Mouse (Mus musculus) midbrain, embryonic 13.5 days (tissue): ENCODE results near the gene Mybpc3. TPM values are rescaled to one million over a fixed set of nuclear protein-coding genes. Genes with fewer than 3 reads are reported as not detected.
"Not testable (repeated sequence)": the region's sequence is repeated elsewhere in the genome, so short reads cannot be mapped to it uniquely, and the experiment has no call there.

ENCODE experiments used
- ATAC-seq: fragments of 200-750 bp; cut with Nextera tagmentation; 2 replicates; pipeline ENCODE4 v1.8.0; 2017; ENCODE audit warnings: mild to moderate bottlenecking, moderate TSS enrichment, moderate library complexity
- H3K27ac ChIP-seq: fragments of 300-500 bp; sonication (generic); 2 replicates; pipeline ENCODE4 v1.5.1; 2015; ENCODE audit warnings: inconsistent platforms, mild to moderate bottlenecking, moderate library complexity
- H3K27me3 ChIP-seq: fragments of 300-500 bp; sonication (generic); 2 replicates; pipeline ENCODE4 v1.6.1; 2015; ENCODE audit warnings: mild to moderate bottlenecking, inconsistent platforms
- H3K36me3 ChIP-seq: fragments of 300-500 bp; sonication (generic); 2 replicates; pipeline ENCODE4 v1.6.1; 2015; ENCODE audit warnings: mild to moderate bottlenecking, inconsistent platforms
- H3K4me1 ChIP-seq: fragments of 300-500 bp; sonication (generic); replicated peaks from 2 replicates; pipeline ENCODE4 v1.6.1; 2015; ENCODE audit warnings: inconsistent platforms
- H3K4me2 ChIP-seq: fragments of 300-500 bp; sonication (generic); replicated peaks from 2 replicates; pipeline ENCODE4 v1.6.1; 2015; ENCODE audit warnings: moderate library complexity, mild to moderate bottlenecking, inconsistent platforms
- H3K4me3 ChIP-seq: fragments of 300-500 bp; sonication (generic); replicated peaks from 2 replicates; pipeline ENCODE4 v1.5.1; 2015; ENCODE audit warnings: mild to moderate bottlenecking, inconsistent platforms
- H3K9ac ChIP-seq: fragments of 300-500 bp; sonication (generic); replicated peaks from 2 replicates; pipeline ENCODE4 v1.6.1; 2015; ENCODE audit warnings: mild to moderate bottlenecking, inconsistent platforms
- H3K9me3 ChIP-seq: fragments of 300-500 bp; sonication (generic); 2 replicates; pipeline ENCODE4 v1.6.1; 2016; ENCODE audit warnings: mild to moderate bottlenecking, inconsistent platforms
- WGBS: fragments of 180-500 bp; shearing (Covaris S2); methylation state at CpG from one replicate; pipeline ENCODE4 v1.1.7; 2015; 5-methylcytosine and 5-hydroxymethylcytosine counted together
- polyA plus RNA-seq: library from polyadenylated mRNA; unstranded; fragments of >200 nt; fragmentation: Nextera tagmentation; extraction: Ambion mirVana; gene quantifications from 2 replicates; pipeline ENCODE4 v1.2.1, GENCODE M21; 2015

Mybpc3 gene
- polyA plus RNA-seq, 1 experiment from 2014 or later = not detected

- H3K9ac ChIP-seq = no peak overlapping the region
- no peak overlapping the region for H3K27ac ChIP-seq
- H3K4me1 ChIP-seq = no peaks in the 10 kb centered on the region
- no peak for ATAC-seq
- no peaks in the 10 kb centered on the region for H3K27me3 ChIP-seq
- no peak overlapping the region for H3K4me2 ChIP-seq
- 79% methylated on average over 6 of the region's 6 CpGs for WGBS
- H3K9me3 ChIP-seq = no peaks in the 10 kb centered on the region
- no peak overlapping the region for H3K4me3 ChIP-seq
- H3K36me3 ChIP-seq = no peaks in the 10 kb centered on the region
These were observed 27.1 kb upstream of the Mybpc3 start for GRCm38 (mm10) chr2:91090827-91091226.

GRCm38 (mm10) chr2:91096524-91096923, 21.4 kb upstream of the Mybpc3 start:
- Histone ChIP-seq H3K4me2 (no peak overlapping the region), H3K9me3 (no peaks in the 10 kb centered on the region), H3K27ac (no peak overlapping the region), H3K4me3 (no peak overlapping the region), H3K27me3 (no peaks in the 10 kb centered on the region), H3K4me1 (no peaks in the 10 kb centered on the region), H3K9ac (no peak overlapping the region), H3K36me3 (no peaks in the 10 kb centered on the region)
- WGBS = 73% methylated on average over 14 of the region's 14 CpGs
- ATAC-seq = no peak

- no peaks in the 10 kb centered on the region for H3K9me3 ChIP-seq
- no peak overlapping the region for H3K4me3 ChIP-seq
- no peak overlapping the region for H3K9ac ChIP-seq
- H3K27ac ChIP-seq = no peak overlapping the region
- H3K36me3 ChIP-seq = no peaks in the 10 kb centered on the region
- H3K4me1 ChIP-seq = no peaks in the 10 kb centered on the region
- no peak for ATAC-seq
- no peak overlapping the region for H3K4me2 ChIP-seq
- 84% methylated on average over 10 of the region's 10 CpGs for WGBS
- H3K27me3 ChIP-seq = no peaks in the 10 kb centered on the region
These were observed 20.9 kb upstream of the Mybpc3 start for GRCm38 (mm10) chr2:91097015-91097414.

- Histone ChIP-seq H3K9ac (no peak overlapping the region), H3K9me3 (no peaks in the 10 kb centered on the region), H3K4me2 (no peak overlapping the region), H3K27ac (no peak overlapping the region), H3K36me3 (no peaks in the 10 kb centered on the region), H3K27me3 (no peaks in the 10 kb centered on the region), H3K4me3 (no peak overlapping the region), H3K4me1 (no peaks in the 10 kb centered on the region)
- ATAC-seq = no peak
- whole genome bisulfite sequencing = 81% methylated on average over 2 of the region's 2 CpGs
These were observed 19.8 kb upstream of the Mybpc3 start for GRCm38 (mm10) chr2:91098156-91098555.

GRCm38 (mm10) chr2:91101124-91101740, 16.7 kb upstream of the Mybpc3 start:
- no peaks in the 10 kb centered on the region for H3K27me3 ChIP-seq
- no peaks in the 10 kb centered on the region for H3K36me3 ChIP-seq
- H3K4me1 ChIP-seq = no peaks in the 10 kb centered on the region
- no peak overlapping the region for H3K27ac ChIP-seq
- no peak overlapping the region for H3K4me3 ChIP-seq
- H3K9me3 ChIP-seq = no peaks in the 10 kb centered on the region
- H3K9ac ChIP-seq = no peak overlapping the region
- ATAC-seq = peak; percentile 88
- H3K4me2 ChIP-seq = no peak overlapping the region
- WGBS = 7% methylated on average over 7 of the region's 7 CpGs

GRCm38 (mm10) chr2:91108156-91108555, 9.8 kb upstream of the Mybpc3 start:
- no peak for ATAC-seq
- H3K27ac ChIP-seq = no peak overlapping the region
- H3K4me3 ChIP-seq = no peak overlapping the region
- H3K9me3 ChIP-seq = no peaks in the 10 kb centered on the region
- H3K4me1 ChIP-seq = no peaks in the 10 kb centered on the region
- no peaks in the 10 kb centered on the region for H3K36me3 ChIP-seq
- H3K27me3 ChIP-seq = no peaks in the 10 kb centered on the region
- 88% methylated on average over 3 of the region's 3 CpGs for WGBS
- H3K9ac ChIP-seq = no peak overlapping the region
- H3K4me2 ChIP-seq = no peak overlapping the region

- 82% methylated on average over 5 of the region's 5 CpGs for WGBS
- Histone ChIP-seq H3K4me2 (no peak overlapping the region), H3K9ac (no peak overlapping the region)
These were observed 8.7 kb upstream of the Mybpc3 start for GRCm38 (mm10) chr2:91109241-91109640.

GRCm38 (mm10) chr2:91109807-91110385, 8.0 kb upstream of the Mybpc3 start:
- H3K27me3 ChIP-seq = no peaks in the 10 kb centered on the region
- H3K27ac ChIP-seq = no peak overlapping the region
- H3K4me3 ChIP-seq = no peak overlapping the region
- 95% methylated on average over 5 of the region's 5 CpGs for WGBS
- no peak overlapping the region for H3K4me2 ChIP-seq
- no peaks in the 10 kb centered on the region for H3K9me3 ChIP-seq
- H3K36me3 ChIP-seq = no peaks in the 10 kb centered on the region
- no peak for ATAC-seq
- no peak overlapping the region for H3K9ac ChIP-seq
- peaks cover 3% of the 10 kb centered on the region; the same call in 1 of the 2 replicates for H3K4me1 ChIP-seq

More at GRCm38 (mm10) chr2:91109241-91109640, 8.7 kb upstream of the Mybpc3 start:
- no peak overlapping the region for H3K4me3 ChIP-seq
- H3K27ac ChIP-seq = no peak overlapping the region
- no peaks in the 10 kb centered on the region for H3K27me3 ChIP-seq
- no peak for ATAC-seq
- no peaks in the 10 kb centered on the region for H3K4me1 ChIP-seq
- no peaks in the 10 kb centered on the region for H3K36me3 ChIP-seq
- no peaks in the 10 kb centered on the region for H3K9me3 ChIP-seq

GRCm38 (mm10) chr2:91110429-91110828, 7.5 kb upstream of the Mybpc3 start:
- H3K9ac ChIP-seq = no peak overlapping the region

GRCm38 (mm10) chr2:91111832-91112231, 6.1 kb upstream of the Mybpc3 start:
- not testable (repeated sequence) for H3K9ac ChIP-seq, ATAC-seq, H3K27ac ChIP-seq, H3K36me3 ChIP-seq, H3K9me3 ChIP-seq, H3K4me2 ChIP-seq, H3K4me3 ChIP-seq, H3K27me3 ChIP-seq
- WGBS = 92% methylated on average over 3 of the region's 3 CpGs
- H3K4me1 ChIP-seq = peaks cover 10% of the 10 kb centered on the region

More at GRCm38 (mm10) chr2:91110429-91110828, 7.5 kb upstream of the Mybpc3 start:
- H3K36me3 ChIP-seq = no peaks in the 10 kb centered on the region
- H3K27me3 ChIP-seq = 0 out of 2 replicates have a peak, but pooled peaks cover 3% of the 10 kb centered on the region
- H3K4me3 ChIP-seq = no peak overlapping the region
- no peak overlapping the region for H3K4me2 ChIP-seq
- no peak overlapping the region for H3K27ac ChIP-seq
- no peak for ATAC-seq
- peaks cover 8% of the 10 kb centered on the region for H3K4me1 ChIP-seq
- WGBS = 73% methylated on average over 6 of the region's 6 CpGs
- H3K9me3 ChIP-seq = no peaks in the 10 kb centered on the region

GRCm38 (mm10) chr2:91112491-91112890, 5.5 kb upstream of the Mybpc3 start:
- Histone ChIP-seq H3K9ac (no peak overlapping the region), H3K27ac (no peak overlapping the region), H3K27me3 (0 out of 2 replicates have a peak, but pooled peaks cover 5% of the 10 kb centered on the region), H3K4me3 (no peak overlapping the region), H3K36me3 (no peaks in the 10 kb centered on the region), H3K4me1 (peaks cover 10% of the 10 kb centered on the region), H3K4me2 (no peak overlapping the region), H3K9me3 (no peaks in the 10 kb centered on the region)
- no peak for ATAC-seq
- 67% methylated on average over 4 of the region's 4 CpGs for WGBS

- ATAC-seq = no peak
- no peaks in the 10 kb centered on the region for H3K9me3 ChIP-seq
- H3K27me3 ChIP-seq = 0 out of 2 replicates have a peak, but pooled peaks cover 5% of the 10 kb centered on the region
- H3K4me2 ChIP-seq = no peak overlapping the region
- no peak overlapping the region for H3K27ac ChIP-seq
- no peaks in the 10 kb centered on the region for H3K36me3 ChIP-seq
- H3K4me3 ChIP-seq = no peak overlapping the region
- WGBS = 84% methylated on average over 10 of the region's 10 CpGs
- no peak overlapping the region; the same call in 1 of the 2 replicates for H3K9ac ChIP-seq
- H3K4me1 ChIP-seq = peaks cover 10% of the 10 kb centered on the region
These were observed 4.6 kb upstream of the Mybpc3 start for GRCm38 (mm10) chr2:91113334-91113733.
